Mouse (Mus musculus) urinary bladder, adult 18-20 months (tissue): ENCODE results near the gene Ptpn6.
A peak's percentile ranks its signal among the peaks of the same experiment; 100 is the strongest.

Source experiments
- DNase-seq, 2 experiments: peaks; one replicate each; pipeline ENCODE4 v3.0.0; 2022; ENCODE audit warnings: low spot score in 2 of 2, mixed read lengths in 2 of 2

The Ptpn6 gene

DNA sequence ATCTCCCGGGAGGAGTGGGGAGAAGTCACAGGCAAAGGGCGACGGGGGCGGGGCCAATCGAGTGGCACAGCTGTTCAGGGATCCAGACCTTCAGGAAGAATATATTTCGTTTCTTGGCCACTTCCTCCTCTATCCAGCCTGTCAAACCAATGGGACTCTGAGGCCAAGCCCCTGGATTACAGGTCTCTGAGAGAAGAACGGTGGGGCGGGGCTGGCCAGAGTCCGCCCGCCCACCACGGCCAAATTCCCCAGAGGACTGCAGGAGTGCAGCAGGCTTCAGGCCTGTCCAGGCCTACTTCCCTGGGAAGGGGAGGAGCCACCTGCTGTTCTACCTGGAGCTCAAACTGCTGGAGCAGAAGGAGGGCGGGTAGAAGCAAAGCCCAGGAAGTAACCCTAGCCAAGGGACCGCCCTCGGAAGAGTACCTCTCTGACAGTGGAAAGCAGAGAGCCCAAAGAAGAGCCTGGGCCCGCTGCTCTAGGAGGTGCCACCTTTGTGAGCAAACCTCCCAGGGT, at the start of gene Ptpn6:
Ptpn6 (minus strand) TSS at position 204 of the 513 bp plus-strand sequence.
- peak; percentile 60 to 78 for DNase-seq

DNA sequence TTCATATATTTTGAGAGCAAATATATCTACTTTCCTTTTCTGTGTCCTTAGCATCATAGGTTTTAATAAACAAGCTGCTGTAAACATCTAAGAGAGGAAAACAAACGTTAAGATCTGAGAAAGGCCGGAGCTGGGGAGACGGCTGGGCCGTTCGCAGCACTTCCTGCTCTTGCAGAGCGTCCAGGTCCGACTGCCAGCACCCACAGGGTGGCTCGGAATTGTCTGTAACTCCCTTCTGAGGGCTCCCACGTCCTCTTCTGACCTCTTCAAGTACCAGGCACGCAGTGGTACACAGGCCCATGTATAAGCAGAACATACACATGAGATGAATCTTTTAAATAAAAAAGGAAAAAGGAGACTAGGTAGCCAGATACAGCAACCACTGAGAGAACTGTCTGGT, 49.2 kb upstream of the Ptpn6 start:
- DNase-seq: no peak

DNA sequence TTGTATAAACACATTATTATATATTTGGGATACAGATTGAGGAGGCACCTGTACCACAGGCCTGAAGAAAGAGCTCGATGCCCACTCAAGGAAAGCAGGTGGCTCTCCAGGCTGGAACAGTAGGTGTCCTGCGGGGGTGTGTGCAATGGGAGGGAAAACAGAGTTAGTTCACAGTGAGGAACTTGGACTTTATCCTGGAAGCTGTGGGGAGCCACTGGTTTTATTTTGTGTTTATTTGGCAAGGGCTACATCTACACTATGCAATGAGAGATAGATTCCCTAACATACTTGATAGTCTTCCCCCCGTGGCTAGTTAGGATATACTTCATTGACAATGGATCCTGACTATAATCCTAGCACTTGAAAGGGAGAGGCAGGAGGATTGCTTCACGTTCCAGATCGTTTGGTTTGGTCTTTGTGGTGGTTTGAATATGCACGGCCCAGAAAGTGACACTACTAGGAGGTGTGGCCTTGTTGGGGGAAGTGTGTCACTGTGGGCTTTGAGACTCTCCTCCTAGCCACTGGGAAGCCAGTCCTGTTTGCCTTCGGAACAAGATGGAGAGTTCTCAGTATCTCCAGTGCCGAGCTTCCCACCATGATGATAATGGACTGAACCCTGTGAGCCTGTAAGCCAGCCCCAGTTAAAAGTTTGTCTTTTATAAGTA, 48.4 kb upstream of the Ptpn6 start:
- no peak for DNase-seq

DNA sequence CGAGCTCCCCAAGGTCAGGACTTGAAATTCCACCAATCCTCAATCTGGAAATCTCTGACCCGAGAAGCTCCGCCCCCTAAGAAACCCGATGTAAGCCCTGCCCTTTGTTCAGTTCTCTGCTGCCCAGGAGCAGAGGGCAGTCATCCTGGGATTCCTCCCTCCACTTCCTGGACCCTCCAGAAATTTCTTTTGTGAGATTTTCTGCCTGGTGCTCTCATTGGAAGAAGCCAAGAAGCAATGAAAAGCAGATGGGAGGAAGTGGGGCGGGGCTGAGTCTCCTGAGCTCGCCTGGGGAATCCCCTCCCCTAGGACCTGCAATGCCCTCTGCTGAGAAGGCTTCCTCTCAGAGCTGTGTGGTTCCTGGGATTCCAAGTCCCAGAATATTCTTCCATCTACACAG, 43.9 kb upstream of the Ptpn6 start:
- no peak for DNase-seq

DNA sequence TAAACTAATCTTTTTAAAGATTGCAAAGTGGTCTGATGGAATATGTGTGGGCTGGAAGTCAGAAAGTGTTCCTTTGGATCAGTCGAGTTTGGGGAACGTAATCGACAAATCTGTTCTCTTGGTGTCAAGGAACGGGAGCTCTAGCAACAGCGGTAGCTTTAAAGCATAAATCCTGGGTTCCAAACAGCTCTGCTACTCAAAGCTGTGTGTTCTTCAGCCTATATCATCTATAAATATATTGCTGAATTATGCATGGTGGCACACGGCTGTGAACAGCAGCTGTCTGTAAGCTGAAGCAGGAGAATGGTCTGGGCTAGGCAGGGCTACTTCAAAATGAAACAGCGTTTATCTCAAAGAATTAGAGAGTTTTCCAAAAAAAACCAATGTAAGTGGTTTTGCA, 42.4 kb upstream of the Ptpn6 start:
- DNase-seq: no peak

DNA sequence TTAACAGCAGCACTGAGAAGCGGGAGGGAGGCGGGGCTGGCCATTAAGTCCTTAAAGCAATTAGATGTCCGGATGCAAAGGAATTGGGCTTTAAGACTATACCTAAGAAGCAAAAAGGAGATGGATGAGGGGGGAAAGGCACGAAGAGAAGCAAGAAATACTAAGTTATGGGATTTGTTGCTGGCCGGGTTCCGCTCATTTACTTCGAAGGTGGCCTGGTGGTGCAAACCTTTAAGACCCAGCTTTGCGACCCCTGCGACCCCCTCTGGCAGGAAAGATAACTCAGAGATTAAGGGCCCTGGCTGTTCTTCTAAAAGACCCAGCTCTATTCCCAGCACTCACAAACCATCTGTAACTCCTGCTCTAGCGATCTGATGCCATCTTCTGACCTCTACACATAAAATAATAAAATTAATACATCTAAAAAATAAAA, 41.5 kb upstream of the Ptpn6 start:
- DNase-seq: no peak

DNA sequence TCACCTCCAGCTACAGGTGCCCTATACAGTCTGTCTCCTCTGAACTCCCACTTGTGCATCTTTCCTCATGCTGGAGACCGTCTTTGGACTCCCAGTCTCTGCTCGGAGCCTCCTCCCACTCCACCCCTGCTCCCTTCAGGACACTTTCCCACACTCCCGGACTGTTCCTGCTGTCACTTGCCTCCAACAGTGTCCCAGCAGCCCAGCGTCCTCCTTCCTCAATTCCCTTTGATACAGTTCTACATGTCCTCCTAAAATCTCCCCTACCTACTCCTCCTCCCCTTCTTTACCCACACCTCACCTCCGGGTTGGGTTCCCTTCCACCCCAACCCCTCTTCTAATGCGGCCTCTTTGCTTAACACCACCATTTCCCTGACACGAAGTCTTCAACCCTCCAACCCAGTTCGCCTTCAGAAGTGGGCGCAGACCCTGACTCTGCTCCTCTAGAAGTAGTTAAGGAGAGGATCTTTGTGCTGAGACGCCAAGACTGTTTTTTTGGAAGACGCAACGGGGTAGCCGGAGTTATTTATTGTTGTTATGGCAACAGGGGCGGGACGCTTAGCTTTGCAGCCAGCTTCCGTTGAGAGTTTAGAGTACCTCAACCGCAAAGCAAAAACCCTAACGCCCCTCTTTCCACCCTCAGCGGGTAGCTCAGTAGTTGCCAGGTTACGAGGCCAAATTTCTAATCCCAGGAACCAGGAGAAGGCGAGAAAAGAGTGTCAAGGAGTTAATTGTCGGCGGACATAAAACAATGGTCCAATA, 40.9 kb upstream of the Ptpn6 start, which contains the start of gene Lrrc23:
Lrrc23 (minus strand) TSS at position 506 of the 762 bp plus-strand sequence.
- DNase-seq: no peak

DNA sequence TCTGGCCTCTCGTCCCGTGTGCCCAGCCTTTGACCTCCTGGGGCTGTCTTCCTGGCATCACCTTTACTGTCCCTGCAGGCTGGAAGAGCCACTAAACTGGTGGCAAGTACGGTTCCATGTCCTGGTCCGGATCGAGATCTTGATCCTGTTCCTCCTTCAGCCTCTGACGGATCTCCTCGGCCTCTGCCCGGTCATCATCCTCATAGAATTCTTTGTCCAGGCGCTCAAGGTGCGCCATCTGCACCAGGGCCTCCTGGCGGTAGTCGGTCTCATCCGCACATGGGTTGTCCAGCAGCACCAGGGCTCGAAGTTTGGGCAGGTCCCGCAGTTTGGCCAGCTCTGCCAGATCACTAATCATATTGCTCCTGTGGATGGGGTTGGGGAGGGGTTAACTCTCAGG, 32.0 kb upstream of the Ptpn6 start:
- DNase-seq: no peak

DNA sequence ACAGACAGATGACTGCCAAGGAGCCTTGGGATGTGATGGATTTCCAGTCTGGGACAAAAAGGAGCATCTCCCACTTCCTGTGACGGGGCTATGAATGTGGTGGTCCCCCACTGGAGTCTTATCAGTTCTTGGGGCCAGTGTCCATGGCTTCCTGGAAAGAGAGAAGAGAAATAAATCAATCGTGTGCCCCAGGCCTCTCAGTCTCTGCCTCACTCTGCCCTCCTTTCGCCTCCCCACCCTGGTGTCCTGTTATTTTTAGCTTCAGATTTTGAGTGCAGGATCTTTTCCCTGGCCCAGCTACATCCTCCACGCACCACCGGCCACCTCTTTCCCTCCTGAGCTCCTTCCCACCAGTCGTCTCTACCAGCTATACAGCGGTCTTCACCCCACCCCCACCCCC, 31.5 kb upstream of the Ptpn6 start:
- no peak for DNase-seq

DNA sequence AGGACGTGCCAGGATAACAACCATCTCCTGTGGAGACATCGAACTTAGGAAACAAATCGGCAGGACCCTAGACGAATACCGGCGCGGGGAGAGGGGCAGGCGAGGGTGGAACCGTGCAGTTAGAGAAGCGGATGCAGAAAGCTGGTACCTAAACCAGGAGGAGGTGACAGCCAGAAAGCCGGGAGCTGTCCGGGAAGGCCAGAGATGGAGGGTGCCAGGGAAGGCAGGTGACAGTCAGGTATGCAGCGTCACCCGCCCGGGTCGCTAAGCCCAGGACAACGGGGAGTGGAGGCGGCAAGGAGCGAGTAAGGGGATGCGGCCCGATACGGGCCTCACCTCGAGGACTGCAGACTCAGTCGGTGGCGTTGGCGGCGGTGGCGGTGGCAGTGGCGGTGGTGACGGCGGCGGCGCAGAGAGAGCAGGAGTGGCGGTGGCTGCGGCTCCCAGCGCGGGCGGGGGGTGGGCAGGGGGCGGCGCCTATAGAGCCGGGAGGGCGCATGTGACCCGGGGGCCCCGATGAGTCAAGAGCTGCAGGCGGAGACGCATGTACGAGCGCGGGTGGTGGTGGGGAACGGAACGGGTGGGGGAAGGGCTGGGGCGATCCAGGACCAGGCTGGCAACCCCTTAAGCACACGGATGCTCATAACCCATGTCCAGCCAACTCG, 30.7 kb upstream of the Ptpn6 start, which contains the start of gene Eno2:
Eno2 (minus strand) TSS at position 573 of the 665 bp plus-strand sequence.
- DNase-seq: no peak

DNA sequence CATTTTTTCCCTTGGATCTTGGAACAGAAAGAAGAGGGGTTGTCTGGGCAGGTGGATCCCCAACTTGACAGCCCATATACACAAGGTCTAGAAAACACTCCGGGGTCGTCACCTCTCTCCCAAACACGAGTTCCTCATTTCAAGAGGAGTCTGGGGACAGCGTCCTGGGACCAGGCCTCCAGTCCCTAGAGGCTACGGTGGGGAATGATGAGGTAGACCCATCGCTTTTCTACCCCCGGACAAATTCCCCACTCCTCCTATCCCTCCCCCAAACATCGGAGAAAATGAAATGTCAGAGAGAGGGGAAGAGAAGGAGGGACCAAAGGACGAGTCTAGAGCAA, 30.2 kb upstream of the Ptpn6 start:
- DNase-seq: no peak

DNA sequence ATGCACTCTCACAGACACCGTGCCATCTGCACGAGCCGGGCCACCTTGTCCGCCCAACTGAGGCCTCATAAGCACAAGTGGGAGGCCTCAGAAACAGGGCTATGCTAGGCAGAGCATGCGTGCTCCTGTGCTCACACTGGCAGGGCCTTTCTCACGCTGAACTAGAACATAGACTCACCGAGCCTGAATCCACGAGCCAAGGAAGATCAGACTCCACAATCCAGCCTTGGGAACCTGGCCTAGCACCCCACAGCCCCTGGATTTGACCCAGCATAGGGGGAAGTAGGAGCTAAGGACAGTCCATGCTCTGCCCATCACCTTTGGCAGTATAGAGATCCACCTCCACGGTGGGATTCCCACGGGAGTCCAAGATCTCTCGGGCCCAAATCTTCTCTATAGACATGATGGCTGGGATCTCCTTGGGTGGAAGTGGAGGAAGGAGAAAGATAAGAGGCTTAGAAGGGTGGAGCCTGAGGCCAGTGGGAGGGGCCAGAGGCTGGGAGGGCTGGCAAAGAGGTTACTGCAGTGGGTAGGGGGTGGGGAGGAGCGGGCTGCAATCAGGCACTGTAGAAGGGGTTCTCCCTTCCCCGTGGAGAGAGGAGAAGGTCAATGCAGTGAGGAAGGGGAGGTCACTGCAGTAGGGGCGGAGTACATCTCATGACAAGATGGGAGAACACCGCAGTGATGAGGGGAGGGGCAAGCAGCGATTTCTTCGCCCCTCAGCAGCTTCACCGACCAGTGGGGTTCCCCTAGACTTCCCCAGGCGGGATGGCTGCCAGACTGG, 29.6 kb upstream of the Ptpn6 start:
- no peak for DNase-seq

DNA sequence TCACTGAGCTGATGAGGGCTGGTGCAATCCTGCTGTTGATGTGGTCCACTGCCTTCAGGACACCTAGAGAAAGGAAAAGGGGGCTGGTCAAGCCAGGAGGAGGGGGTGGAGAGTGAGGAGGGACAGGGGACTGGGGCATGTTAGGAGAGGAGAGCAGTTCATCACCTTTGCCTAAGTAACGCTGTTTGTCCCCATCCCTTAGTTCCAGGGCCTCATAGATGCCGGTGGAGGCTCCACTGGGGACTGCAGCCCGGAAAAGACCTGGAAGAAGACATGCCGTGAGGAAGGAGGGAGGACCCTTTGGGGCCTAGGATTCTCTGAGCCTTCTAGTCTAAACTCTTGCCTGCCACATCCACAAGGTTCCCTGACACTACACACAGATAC, 29.0 kb upstream of the Ptpn6 start:
- no peak for DNase-seq

DNA sequence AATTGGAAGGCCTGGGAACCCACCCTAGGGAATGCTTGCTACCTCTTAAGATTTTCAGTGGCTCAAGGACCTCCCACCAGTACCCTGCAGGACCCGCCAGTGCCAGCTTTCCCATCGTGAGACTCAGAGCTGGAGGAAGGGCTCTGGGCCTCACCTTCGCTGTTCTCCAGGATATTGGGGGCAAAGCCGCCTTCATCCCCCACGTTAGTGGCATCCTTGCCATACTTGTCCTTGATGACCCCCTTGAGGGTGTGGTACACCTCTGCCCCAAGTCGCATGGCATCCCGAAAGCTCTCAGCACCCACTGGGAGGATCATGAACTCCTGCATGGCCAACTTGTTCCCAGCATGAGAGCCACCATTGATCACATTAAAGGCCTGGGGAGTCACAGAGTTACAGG, 27.4 kb upstream of the Ptpn6 start:
- DNase-seq: no peak

DNA sequence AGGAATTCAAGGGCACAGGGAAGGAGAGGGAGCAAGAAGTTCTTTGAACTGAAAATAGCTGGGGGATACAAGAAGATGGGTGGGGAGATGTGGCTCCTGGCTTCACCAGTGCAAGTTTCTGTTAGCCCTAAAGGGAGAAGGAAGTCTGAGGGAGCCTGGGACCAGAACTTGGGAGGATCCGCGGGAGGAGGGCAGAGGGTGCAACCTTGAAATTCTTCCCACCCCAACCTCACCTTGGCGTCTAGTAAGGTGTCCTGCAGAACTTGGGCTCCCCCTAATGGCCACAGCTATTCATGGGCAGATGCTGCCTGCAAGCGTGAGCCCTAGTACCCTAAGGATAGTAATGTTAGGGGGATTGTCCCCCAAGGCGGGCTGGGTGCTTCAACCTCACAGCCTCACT, 20.7 kb upstream of the Ptpn6 start:
- peak; percentile 74 to 76 for DNase-seq

DNA sequence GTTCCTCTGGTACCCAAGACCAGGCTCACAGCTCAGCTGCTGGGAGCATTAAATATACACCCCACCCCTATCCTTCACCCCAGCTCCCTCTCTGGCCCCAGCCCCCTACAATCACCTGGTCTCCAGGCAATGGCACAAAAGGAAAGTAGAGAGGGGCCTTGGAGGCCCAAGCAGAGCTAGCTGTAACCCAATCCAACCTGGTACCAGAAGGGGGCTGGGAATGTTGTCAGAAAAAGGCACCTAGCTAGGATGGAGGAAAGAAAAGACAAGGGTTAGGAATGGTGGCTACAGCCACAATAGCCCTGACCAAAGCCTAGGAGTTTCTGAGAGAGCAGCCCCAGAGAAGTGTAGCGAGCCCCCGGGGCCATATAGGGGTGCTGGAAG, 20.3 kb upstream of the Ptpn6 start:
- DNase-seq: no peak

DNA sequence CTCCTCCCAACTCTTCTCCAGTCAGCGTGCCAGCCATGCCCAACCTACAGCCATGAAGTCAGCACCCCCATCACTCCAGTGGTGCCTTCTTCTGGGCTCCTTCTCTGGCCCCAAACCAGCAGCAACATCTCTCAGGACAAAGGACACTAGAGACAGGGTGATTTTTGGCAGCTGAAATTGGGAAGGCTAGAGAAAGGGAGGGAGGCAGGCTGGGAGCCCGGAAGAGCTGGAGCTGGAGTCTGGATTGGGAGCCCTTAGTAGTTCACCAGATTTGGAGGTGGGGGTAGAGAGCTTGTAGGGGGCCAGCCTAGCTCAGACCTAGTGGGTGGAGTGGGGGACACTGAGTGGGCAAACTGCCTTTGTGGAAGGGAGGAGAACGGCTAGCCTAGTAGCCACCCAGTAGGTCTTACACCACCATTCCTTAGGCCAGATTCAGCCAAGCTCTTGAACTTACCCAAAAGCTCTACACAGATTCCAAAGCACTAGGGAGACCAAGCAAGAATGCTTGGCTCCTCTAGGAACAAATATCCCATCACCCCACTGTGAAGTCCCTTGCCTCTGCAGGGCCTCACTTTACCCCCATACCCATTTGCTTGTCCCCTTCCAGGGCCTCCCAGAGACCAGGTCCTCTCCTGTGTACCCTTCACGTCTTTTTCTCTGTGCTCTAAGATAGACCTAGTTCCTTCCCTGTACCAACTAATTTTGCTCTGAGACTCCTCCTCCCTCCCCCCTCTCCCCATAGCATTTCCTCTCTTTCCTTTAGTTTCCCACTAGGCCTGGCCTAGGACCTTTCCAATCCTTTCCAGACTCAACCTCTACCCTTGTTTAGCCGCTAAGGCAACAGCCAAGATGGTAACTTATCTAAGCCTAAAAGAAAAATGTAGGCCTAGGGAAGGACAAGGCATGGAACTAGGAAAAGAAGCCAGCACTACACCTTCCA, 19.7 kb upstream of the Ptpn6 start:
- DNase-seq: no peak

DNA sequence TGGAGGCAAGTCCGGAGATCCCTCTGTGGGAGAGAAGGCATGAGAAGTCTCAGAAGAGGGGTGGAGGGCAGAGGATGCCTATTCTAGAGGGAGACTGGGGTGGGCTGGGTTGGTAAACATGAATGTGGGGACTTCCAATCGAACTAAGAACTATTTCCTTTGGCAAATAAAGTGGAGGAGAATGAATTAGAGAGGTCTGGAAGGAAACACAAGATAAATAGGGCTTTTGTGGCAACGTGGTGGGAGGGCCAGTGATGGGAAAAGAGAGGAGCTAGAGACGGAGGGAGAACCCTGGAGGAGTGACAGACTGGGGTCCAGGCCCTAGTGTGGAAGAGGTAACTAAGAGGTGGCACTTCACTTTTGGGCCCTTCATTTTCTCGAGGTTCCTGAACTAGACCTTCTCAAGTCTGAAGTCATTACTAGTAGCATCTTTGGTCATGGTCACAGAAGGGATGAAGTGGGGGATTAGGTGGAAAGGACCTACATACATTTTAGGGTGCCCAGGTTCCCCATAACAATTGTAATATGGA, 18.9 kb upstream of the Ptpn6 start:
- DNase-seq: no peak

DNA sequence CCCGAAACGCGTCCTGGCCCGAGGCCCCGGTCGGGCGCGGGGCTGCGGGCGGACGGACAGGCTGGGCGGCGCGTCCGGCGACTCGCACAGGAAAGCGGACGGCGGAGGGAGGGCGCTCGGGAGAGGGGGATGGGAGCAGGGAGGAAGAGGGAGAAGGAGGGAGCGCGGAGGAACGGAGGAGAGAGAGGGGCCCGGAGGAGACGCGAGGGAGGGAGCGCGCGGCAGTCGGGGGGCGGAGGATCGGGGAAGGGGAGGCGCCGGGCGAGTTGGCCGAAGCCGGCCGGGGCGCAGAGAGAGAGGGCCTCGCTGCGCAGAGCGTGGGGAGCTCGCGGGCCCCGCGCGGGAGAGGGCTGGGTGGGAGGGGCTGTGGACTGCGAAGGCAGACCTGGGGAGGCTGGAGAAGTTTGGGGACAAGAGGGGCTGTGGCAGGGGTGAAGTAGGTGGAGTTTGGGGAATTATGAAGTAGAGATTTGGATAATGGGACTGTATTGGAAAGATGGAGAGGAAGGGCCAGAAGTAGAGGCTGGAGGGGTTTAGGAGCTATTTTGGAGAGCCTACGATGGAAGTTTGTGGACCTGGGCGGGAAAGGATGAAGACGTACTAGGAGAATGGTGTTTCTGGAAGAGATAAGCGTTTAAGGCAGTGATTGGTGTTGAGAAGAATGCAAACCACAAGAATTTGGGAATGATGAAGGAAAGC, 18.3 kb upstream of the Ptpn6 start:
- DNase-seq: peak; percentile 73 to 82
